Mouse (Mus musculus) liver, embryonic 11.5 days (tissue): ENCODE measurements around the gene Dnajb2. TPM values are rescaled to one million over a fixed set of nuclear protein-coding genes. Genes with fewer than 3 reads are reported as not detected.

ENCODE experiments used
- ATAC-seq: fragments of 200-750 bp; cut with Nextera tagmentation; replicated peaks from 2 replicates; pipeline ENCODE4 v1.8.0; 2017; ENCODE audit warnings: moderate number of reproducible peaks, mild to moderate bottlenecking, moderate TSS enrichment, moderate library complexity; ENCODE audit not compliant: low FRiP score
- DNase-seq: peaks from one replicate; pipeline ENCODE4 v3.0.0-alpha.2; 2017; ENCODE audit warnings: low spot score
- H3K27ac ChIP-seq: fragments of 300-500 bp; sonication (generic); 2 replicates; pipeline ENCODE4 v1.5.1; 2014; ENCODE audit warnings: mild to moderate bottlenecking, low read depth, low read length, control low read depth
- H3K27me3 ChIP-seq: fragments of 300-500 bp; sonication (generic); replicated peaks from 2 replicates; pipeline ENCODE4 v1.6.1; 2014; ENCODE audit warnings: low read length, mixed read lengths; ENCODE audit not compliant: control insufficient read depth, insufficient read depth
- H3K36me3 ChIP-seq: fragments of 300-500 bp; sonication (generic); 2 replicates; pipeline ENCODE4 v1.6.1; 2014; ENCODE audit warnings: mild to moderate bottlenecking, low read length, moderate library complexity, mixed read lengths; ENCODE audit not compliant: control insufficient read depth, insufficient read depth
- H3K4me1 ChIP-seq: fragments of 300-500 bp; sonication (generic); replicated peaks from 2 replicates; pipeline ENCODE4 v1.6.1; 2014; ENCODE audit warnings: low read length, mixed read lengths; ENCODE audit not compliant: control insufficient read depth, insufficient read depth
- H3K4me2 ChIP-seq: fragments of 300-500 bp; sonication (generic); 2 replicates; pipeline ENCODE4 v1.6.1; 2014; ENCODE audit warnings: mild to moderate bottlenecking, control low read depth, moderate library complexity
- H3K4me3 ChIP-seq: fragments of 300-500 bp; sonication (generic); 2 replicates; pipeline ENCODE4 v1.5.1; 2014; ENCODE audit warnings: low read depth, low read length, control low read depth
- H3K9ac ChIP-seq: fragments of 300-500 bp; sonication (generic); 2 replicates; pipeline ENCODE4 v1.6.1; 2014; ENCODE audit warnings: low read depth, low read length, control low read depth
- H3K9me3 ChIP-seq: fragments of 300-500 bp; sonication (generic); 2 replicates; pipeline ENCODE4 v1.6.1; 2016; ENCODE audit warnings: low read length, inconsistent platforms, mixed read lengths; ENCODE audit not compliant: control insufficient read depth
- WGBS: fragments of 180-500 bp; shearing (Covaris S2); extraction: QIAGEN DNeasy Blood & Tissue Kit; methylation state at CpG from one replicate; pipeline ENCODE4 v1.1.7; 2014; 5-methylcytosine and 5-hydroxymethylcytosine counted together
- polyA plus RNA-seq: library from polyadenylated mRNA; unstranded; fragments of >200 nt; fragmentation: Nextera tagmentation; extraction: Ambion mirVana; gene quantifications from 2 replicates; pipeline ENCODE4 v1.2.1, GENCODE M21; 2014

Gene Dnajb2
- polyA plus RNA-seq, 1 experiment from 2014 or later = 13.6 TPM

DNA sequence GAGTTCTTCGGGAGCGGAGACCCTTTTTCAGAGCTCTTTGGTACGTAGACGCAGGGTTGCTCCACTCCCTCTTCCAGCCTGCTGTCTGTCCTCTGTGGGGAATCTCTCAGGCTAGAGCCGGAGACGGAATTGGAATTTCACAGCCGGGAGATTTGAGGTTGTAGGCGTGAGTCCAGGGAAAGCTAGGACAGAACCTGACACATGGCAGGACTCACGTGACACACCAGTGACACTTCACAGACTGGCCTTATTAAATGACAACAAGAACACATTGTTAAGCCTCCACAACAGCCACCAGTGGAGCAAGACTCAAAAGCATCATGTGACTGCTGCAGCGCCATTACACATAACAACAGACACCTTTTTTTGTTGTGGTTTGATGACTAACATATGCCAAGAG is 3.4 kb downstream of the Dnajb2 start:
- H3K9ac ChIP-seq = no peak overlapping the region
- H3K27me3 ChIP-seq = no peaks in the 10 kb centered on the region
- 89% methylated on average over 10 of the region's 10 CpGs for WGBS
- H3K27ac ChIP-seq = no peak overlapping the region
- DNase-seq (no peak), ATAC-seq (no peak)
- no peaks in the 10 kb centered on the region for H3K9me3 ChIP-seq
- no peaks in the 10 kb centered on the region; the same call in 1 of the 2 replicates for H3K36me3 ChIP-seq
- H3K4me3 ChIP-seq = no peak overlapping the region
- H3K4me1 ChIP-seq = peaks cover 4% of the 10 kb centered on the region; the same call in 1 of the 2 replicates
- H3K4me2 ChIP-seq = no peak overlapping the region

DNA sequence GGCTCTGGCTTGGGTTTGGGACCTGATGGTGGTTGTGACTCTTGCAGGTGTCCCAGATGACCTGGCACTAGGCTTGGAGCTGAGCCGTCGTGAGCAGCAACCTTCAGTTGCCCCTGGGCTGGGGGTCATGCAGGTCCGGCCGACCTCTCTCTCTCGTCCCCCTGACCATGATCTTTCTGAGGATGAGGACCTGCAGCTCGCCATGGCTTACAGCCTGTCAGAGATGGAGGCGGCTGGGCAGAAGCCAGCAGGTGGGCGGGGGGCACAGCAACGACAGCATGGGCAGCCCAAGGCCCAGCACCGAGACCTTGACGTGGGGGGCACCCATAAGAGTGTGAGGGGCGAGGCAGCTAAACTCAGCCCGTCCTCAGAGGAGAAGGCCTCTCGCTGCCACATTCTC is 7.2 kb downstream of the Dnajb2 start:
- Histone ChIP-seq H3K4me1 (peaks cover 8% of the 10 kb centered on the region), H3K9ac (no peak overlapping the region), H3K4me2 (no peak overlapping the region), H3K4me3 (no peak overlapping the region), H3K9me3 (no peaks in the 10 kb centered on the region), H3K27ac (no peak overlapping the region), H3K27me3 (no peaks in the 10 kb centered on the region; the same call in 1 of the 2 replicates), H3K36me3 (no peaks in the 10 kb centered on the region; the same call in 1 of the 2 replicates)
- ATAC-seq (no peak), DNase-seq (no peak)
- 88% methylated on average over 14 of the region's 14 CpGs for WGBS

DNA sequence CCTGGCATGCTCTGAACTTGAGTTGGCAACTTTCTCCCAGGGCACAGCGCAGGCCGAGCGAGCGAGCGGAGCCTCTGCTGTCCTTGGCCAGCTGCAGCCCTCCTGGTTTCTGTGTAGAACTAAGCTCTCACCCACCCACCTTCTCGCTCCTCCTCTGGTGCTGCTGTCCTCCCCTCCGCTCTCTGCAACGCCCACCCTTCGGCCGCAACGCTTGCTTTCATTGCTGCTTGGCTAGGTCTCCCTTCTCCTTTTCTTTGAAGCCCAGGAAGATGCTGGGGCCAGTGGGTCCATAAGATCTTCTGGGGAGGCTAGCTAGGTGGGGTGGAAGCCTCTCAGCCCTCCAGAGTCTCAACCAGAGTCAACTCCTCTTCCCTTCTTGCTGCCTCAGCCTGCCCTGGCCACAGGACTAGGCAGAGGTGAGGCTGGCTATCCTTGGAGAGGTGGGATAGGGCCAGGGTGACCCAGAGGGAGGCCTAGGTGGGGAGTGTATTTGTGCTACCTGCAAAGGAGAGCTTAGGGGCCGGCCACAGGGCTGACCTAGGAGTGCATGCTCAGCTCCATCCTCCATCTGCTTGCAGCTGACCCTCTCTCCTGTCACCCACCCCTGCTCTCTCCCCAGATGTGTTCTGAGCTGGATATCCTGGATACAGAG is 8.1 kb downstream of the Dnajb2 start:
- Histone ChIP-seq H3K27ac (no peak overlapping the region), H3K27me3 (no peaks in the 10 kb centered on the region; the same call in 1 of the 2 replicates), H3K9me3 (no peaks in the 10 kb centered on the region), H3K4me1 (peaks cover 10% of the 10 kb centered on the region), H3K9ac (no peak overlapping the region), H3K36me3 (no peaks in the 10 kb centered on the region; the same call in 1 of the 2 replicates), H3K4me3 (no peak overlapping the region), H3K4me2 (no peak overlapping the region)
- ATAC-seq (no peak), DNase-seq (no peak)
- 88% methylated on average over 12 of the region's 12 CpGs for WGBS

DNA sequence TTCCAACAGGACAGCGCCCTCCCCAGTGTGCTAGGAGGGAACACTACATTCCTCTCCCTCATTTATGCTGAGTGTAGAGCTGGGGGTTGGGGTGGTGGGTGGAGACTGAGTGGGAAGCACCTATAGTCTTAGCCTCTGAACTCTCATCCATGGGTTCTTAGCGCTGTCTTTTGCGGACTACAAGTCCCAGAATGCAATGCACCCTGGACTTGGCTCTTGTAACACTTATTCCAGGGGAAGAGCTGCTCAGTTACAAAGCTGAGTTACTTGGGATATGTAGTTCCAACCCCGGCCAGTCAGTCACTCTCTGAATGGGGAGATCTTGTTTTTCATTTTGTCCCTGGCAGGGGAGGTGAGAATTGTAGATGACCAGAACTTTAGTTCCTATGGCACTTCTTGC is 8.6 kb downstream of the Dnajb2 start:
- peak; percentile 69 for ATAC-seq
- 22% methylated on average over 4 of the region's 4 CpGs for WGBS

DNA sequence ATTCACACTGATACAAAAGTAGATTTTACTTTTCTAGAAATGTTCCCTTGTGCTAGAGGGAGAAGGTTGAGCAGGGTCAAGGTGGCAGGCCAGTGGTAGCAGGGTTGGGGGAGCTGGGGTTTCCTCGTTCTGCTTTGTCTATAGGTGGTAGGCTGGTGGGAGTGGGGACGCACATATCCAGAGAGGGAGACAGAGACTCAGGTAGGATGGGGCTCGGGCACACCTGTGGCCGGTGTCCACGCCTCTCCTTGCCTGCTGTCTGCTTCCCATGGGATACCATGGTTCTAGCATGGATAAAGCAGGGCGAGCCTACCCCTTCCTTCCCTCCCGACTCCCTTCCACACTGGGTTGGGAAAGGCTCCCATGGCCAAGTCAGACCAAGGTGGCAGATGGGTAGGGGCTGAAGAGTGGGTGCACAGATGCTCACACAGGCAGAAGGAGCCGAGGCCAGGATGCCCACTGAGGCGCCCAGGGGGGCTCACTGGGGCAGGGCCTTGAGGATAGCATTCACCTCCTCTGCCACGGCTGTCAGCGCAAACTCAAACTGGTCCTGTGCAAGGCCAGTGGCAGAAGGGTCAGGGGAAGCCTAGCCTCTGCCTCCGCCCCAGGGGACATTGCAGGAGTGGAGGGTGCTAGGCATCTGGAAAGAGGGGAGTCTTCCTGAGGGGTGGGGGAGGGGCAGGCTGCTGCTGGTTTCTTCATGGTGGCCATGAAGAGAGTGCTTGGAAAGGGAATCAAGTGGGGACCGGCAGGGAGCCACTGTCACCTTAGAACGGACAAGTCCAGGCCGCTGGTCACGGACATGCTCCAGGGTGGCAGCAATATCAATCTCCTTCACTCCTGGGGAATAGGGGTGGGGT is 11.1 kb downstream of the Dnajb2 start:
- Histone ChIP-seq H3K27me3 (no peaks in the 10 kb centered on the region; the same call in 1 of the 2 replicates), H3K4me1 (peaks cover 12% of the 10 kb centered on the region), H3K4me3 (no peak overlapping the region), H3K27ac (no peak overlapping the region), H3K9me3 (no peaks in the 10 kb centered on the region), H3K9ac (no peak overlapping the region), H3K4me2 (no peak overlapping the region), H3K36me3 (no peaks in the 10 kb centered on the region; the same call in 1 of the 2 replicates)
- ATAC-seq (no peak), DNase-seq (no peak)
- 82% methylated on average over 16 of the region's 16 CpGs for WGBS

More for the DNA sequence above, 8.6 kb downstream of the Dnajb2 start:
- Histone ChIP-seq H3K9me3 (no peaks in the 10 kb centered on the region), H3K27ac (no peak overlapping the region), H3K4me3 (no peak overlapping the region), H3K27me3 (no peaks in the 10 kb centered on the region; the same call in 1 of the 2 replicates), H3K4me1 (peaks cover 10% of the 10 kb centered on the region), H3K4me2 (no peak overlapping the region), H3K36me3 (no peaks in the 10 kb centered on the region; the same call in 1 of the 2 replicates), H3K9ac (no peak overlapping the region)
- no peak for DNase-seq

DNA sequence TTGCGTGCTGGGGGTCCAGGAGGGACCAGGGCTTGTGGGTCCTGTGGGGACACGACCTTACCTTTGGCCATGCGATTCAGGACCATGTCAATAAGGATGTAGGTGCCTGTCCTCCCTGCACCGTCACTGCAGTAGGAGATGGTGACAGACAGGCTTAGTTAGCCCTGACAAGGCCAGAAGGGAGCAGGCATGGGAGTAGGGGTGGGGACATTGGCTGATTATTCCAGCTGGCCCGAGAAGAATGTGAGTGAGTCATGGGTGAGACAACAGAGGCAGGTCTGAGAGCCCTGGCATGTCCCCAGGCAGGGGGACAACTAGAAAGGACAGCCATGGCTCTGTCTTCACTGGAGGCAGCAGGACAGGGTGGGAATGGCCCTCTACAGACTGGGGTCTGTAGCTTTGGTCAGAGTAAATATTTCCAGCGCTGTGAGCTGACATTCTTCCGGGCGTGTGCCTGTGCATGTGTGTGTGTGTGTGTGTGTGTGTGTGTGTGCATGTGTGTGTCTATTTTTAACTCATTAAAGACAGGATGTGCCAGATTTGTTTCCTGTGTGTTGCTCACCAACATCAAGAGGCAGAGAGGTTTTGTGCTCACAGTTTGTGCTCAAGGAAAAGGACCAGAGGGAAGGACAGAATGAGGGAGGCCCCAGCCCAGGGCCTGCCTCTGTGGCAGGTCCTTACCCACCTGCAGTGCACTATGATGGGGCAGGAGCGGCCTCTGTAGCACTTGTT is 12.0 kb downstream of the Dnajb2 start:
- no peak for ATAC-seq
- no peak overlapping the region for H3K4me3 ChIP-seq

DNA sequence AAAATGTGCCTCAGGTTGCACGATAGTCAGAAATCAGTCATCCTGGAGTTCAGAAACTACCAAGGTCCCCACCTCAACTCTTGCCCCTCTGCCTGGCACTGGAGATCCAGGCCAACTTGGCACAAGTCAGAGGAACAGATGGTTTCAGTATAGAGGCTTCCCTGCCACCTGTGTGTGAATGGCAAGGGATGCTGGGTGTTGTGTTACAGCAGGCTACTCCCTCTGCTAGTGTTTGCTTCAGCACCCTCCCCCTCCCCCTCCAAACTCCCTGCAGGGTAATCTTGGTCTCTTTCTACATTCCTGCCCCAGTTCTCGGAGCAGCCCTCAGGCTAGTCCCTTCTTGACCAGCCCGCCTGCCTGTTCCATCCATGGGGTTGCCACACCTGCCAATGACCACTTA is 14.3 kb downstream of the Dnajb2 start:
- DNase-seq = no peak
- Histone ChIP-seq H3K36me3 (no peaks in the 10 kb centered on the region), H3K4me1 (peaks cover 13% of the 10 kb centered on the region), H3K9ac (no peak overlapping the region), H3K27me3 (no peaks in the 10 kb centered on the region; the same call in 1 of the 2 replicates), H3K4me2 (no peak overlapping the region), H3K27ac (no peak overlapping the region), H3K9me3 (no peaks in the 10 kb centered on the region), H3K4me3 (no peak overlapping the region)
- 84% methylated on average over 3 of the region's 3 CpGs for WGBS
- no peak for ATAC-seq

More for the DNA sequence above, 12.0 kb downstream of the Dnajb2 start:
- 58% methylated on average over 9 of the region's 9 CpGs for WGBS
- 0 out of 2 replicates have a peak overlapping the region, but pooled peaks have one; percentile 9 for H3K9ac ChIP-seq
- no peak overlapping the region for H3K27ac ChIP-seq
- no peaks in the 10 kb centered on the region; the same call in 1 of the 2 replicates for H3K27me3 ChIP-seq
- H3K4me2 ChIP-seq = no peak overlapping the region
- no peaks in the 10 kb centered on the region for H3K9me3 ChIP-seq
- H3K36me3 ChIP-seq = no peaks in the 10 kb centered on the region; the same call in 1 of the 2 replicates
- DNase-seq = no peak
- peaks cover 12% of the 10 kb centered on the region for H3K4me1 ChIP-seq
